Mouse (Mus musculus): ENCODE measurements around the gene Patj. TPM values are rescaled to one million over a fixed set of nuclear protein-coding genes. Genes with fewer than 3 reads are reported as not detected.

The Patj gene
- polyA plus RNA-seq, 1 experiment from 2014 or later, result 2.2 TPM

- ATAC-seq (ENCODE audit: insufficient read depth), result no peak
- 76% methylated on average over 6 of the region's 6 CpGs for WGBS (ENCODE audit: insufficient replicate concordance)
- Histone ChIP-seq H3K27me3 (no peaks in the 10 kb centered on the region), H3K4me3 (replicated peaks) (no peak overlapping the region), H3K4me2 (no peak overlapping the region), H3K9ac (no peak overlapping the region), H3K4me1 (replicated peaks) (no peaks in the 10 kb centered on the region), H3K36me3 (replicated peaks) (no peaks in the 10 kb centered on the region), H3K27ac (replicated peaks) (no peak overlapping the region), H3K9me3 (replicated peaks) (no peaks in the 10 kb centered on the region)
Observed at GRCm38 (mm10) chr4:98556449-98556848, 160.9 kb downstream of the Patj start.

- no peaks in the 10 kb centered on the region for H3K4me1 ChIP-seq (replicated peaks)
- H3K27me3 ChIP-seq, result no peaks in the 10 kb centered on the region
- no peaks in the 10 kb centered on the region for H3K36me3 ChIP-seq (replicated peaks)
- H3K27ac ChIP-seq (replicated peaks), result no peak overlapping the region
- H3K4me2 ChIP-seq, result no peak overlapping the region
- ATAC-seq (ENCODE audit: insufficient read depth), result no peak
- H3K9ac ChIP-seq, result no peak overlapping the region
- H3K4me3 ChIP-seq (replicated peaks), result no peak overlapping the region
- 79% methylated on average over 13 of the region's 13 CpGs for WGBS (ENCODE audit: insufficient replicate concordance)
- H3K9me3 ChIP-seq (replicated peaks), result no peaks in the 10 kb centered on the region
Observed at GRCm38 (mm10) chr4:98557192-98557591, 161.6 kb downstream of the Patj start.

GRCm38 (mm10) chr4:98560196-98560830, 164.7 kb downstream of the Patj start:
- Histone ChIP-seq H3K27me3 (no peaks in the 10 kb centered on the region), H3K4me2 (no peak overlapping the region), H3K4me1 (replicated peaks) (no peaks in the 10 kb centered on the region), H3K27ac (replicated peaks) (no peak overlapping the region), H3K9me3 (replicated peaks) (no peaks in the 10 kb centered on the region), H3K9ac (no peak overlapping the region), H3K36me3 (replicated peaks) (no peaks in the 10 kb centered on the region), H3K4me3 (replicated peaks) (no peak overlapping the region)
- WGBS (ENCODE audit: insufficient replicate concordance), result 84% methylated on average over 9 of the region's 9 CpGs
- no peak for ATAC-seq (ENCODE audit: insufficient read depth)

- H3K27me3 ChIP-seq, result no peaks in the 10 kb centered on the region
- no peak overlapping the region for H3K4me2 ChIP-seq
- H3K36me3 ChIP-seq (replicated peaks), result no peaks in the 10 kb centered on the region
- no peak overlapping the region for H3K9ac ChIP-seq
- no peak overlapping the region for H3K4me3 ChIP-seq (replicated peaks)
- no peaks in the 10 kb centered on the region for H3K4me1 ChIP-seq (replicated peaks)
- H3K9me3 ChIP-seq (replicated peaks), result no peaks in the 10 kb centered on the region
- no peak overlapping the region for H3K27ac ChIP-seq (replicated peaks)
- ATAC-seq (ENCODE audit: insufficient read depth), result no peak
- 56% methylated on average over 5 of the region's 5 CpGs for WGBS (ENCODE audit: insufficient replicate concordance)
Observed at GRCm38 (mm10) chr4:98563082-98563481, 167.5 kb downstream of the Patj start.

GRCm38 (mm10) chr4:98563506-98564195, 168.1 kb downstream of the Patj start:
- no peak overlapping the region for H3K4me2 ChIP-seq
- no peaks in the 10 kb centered on the region for H3K27me3 ChIP-seq
- no peak overlapping the region for H3K27ac ChIP-seq (replicated peaks)
- H3K4me1 ChIP-seq (replicated peaks), result no peaks in the 10 kb centered on the region
- no peak overlapping the region for H3K9ac ChIP-seq
- ATAC-seq (ENCODE audit: insufficient read depth), result no peak
- 61% methylated on average over 10 of the region's 10 CpGs for WGBS (ENCODE audit: insufficient replicate concordance)
- no peak overlapping the region for H3K4me3 ChIP-seq (replicated peaks)
- no peaks in the 10 kb centered on the region for H3K36me3 ChIP-seq (replicated peaks)
- H3K9me3 ChIP-seq (replicated peaks), result no peaks in the 10 kb centered on the region

GRCm38 (mm10) chr4:98564196-98564865, 168.7 kb downstream of the Patj start:
- Histone ChIP-seq H3K4me2 (no peak overlapping the region), H3K27ac (replicated peaks) (no peak overlapping the region), H3K27me3 (no peaks in the 10 kb centered on the region), H3K9me3 (replicated peaks) (no peaks in the 10 kb centered on the region), H3K4me1 (replicated peaks) (no peaks in the 10 kb centered on the region), H3K9ac (no peak overlapping the region), H3K4me3 (replicated peaks) (no peak overlapping the region), H3K36me3 (replicated peaks) (no peaks in the 10 kb centered on the region)
- WGBS (ENCODE audit: insufficient replicate concordance), result 61% methylated on average over 6 of the region's 6 CpGs
- ATAC-seq (ENCODE audit: insufficient read depth), result no peak

GRCm38 (mm10) chr4:98566741-98567140, 171.2 kb downstream of the Patj start:
- Histone ChIP-seq H3K4me2 (no peak overlapping the region), H3K27me3 (no peaks in the 10 kb centered on the region), H3K36me3 (replicated peaks) (no peaks in the 10 kb centered on the region), H3K9me3 (replicated peaks) (no peaks in the 10 kb centered on the region), H3K9ac (no peak overlapping the region), H3K4me1 (replicated peaks) (no peaks in the 10 kb centered on the region), H3K4me3 (replicated peaks) (no peak overlapping the region), H3K27ac (replicated peaks) (no peak overlapping the region)
- WGBS (ENCODE audit: insufficient replicate concordance), result 69% methylated on average over 6 of the region's 6 CpGs
- ATAC-seq (ENCODE audit: insufficient read depth), result no peak

GRCm38 (mm10) chr4:98567457-98567856, 171.9 kb downstream of the Patj start:
- Histone ChIP-seq H3K27me3 (no peaks in the 10 kb centered on the region), H3K9me3 (replicated peaks) (no peaks in the 10 kb centered on the region), H3K4me3 (replicated peaks) (no peak overlapping the region), H3K36me3 (replicated peaks) (no peaks in the 10 kb centered on the region), H3K9ac (no peak overlapping the region), H3K4me2 (no peak overlapping the region), H3K4me1 (replicated peaks) (no peaks in the 10 kb centered on the region), H3K27ac (replicated peaks) (no peak overlapping the region)
- ATAC-seq (ENCODE audit: insufficient read depth), result no peak
- WGBS (ENCODE audit: insufficient replicate concordance), result 68% methylated on average over 9 of the region's 9 CpGs

- Histone ChIP-seq H3K4me2 (no peak overlapping the region), H3K36me3 (replicated peaks) (no peaks in the 10 kb centered on the region), H3K9me3 (replicated peaks) (no peaks in the 10 kb centered on the region), H3K9ac (no peak overlapping the region), H3K4me3 (replicated peaks) (no peak overlapping the region), H3K27me3 (no peaks in the 10 kb centered on the region), H3K27ac (replicated peaks) (no peak overlapping the region), H3K4me1 (replicated peaks) (no peaks in the 10 kb centered on the region)
- ATAC-seq (ENCODE audit: insufficient read depth), result no peak
- 42% methylated on average over 4 of the region's 4 CpGs for WGBS (ENCODE audit: insufficient replicate concordance)
Observed at GRCm38 (mm10) chr4:98569904-98570303, 174.3 kb downstream of the Patj start.

- Histone ChIP-seq H3K4me2 (no peak overlapping the region), H3K9me3 (replicated peaks) (no peaks in the 10 kb centered on the region), H3K9ac (no peak overlapping the region), H3K4me1 (replicated peaks) (no peaks in the 10 kb centered on the region), H3K27ac (replicated peaks) (no peak overlapping the region), H3K36me3 (replicated peaks) (no peaks in the 10 kb centered on the region), H3K27me3 (no peaks in the 10 kb centered on the region), H3K4me3 (replicated peaks) (no peak overlapping the region)
- ATAC-seq (ENCODE audit: insufficient read depth), result no peak
Observed at GRCm38 (mm10) chr4:98577275-98577674, 181.7 kb downstream of the Patj start.

- no peaks in the 10 kb centered on the region for H3K4me1 ChIP-seq (replicated peaks)
- no peak overlapping the region for H3K9ac ChIP-seq
- no peak overlapping the region for H3K27ac ChIP-seq (replicated peaks)
- H3K36me3 ChIP-seq (replicated peaks), result no peaks in the 10 kb centered on the region
- H3K27me3 ChIP-seq, result no peaks in the 10 kb centered on the region
- H3K4me2 ChIP-seq, result no peak overlapping the region
- WGBS (ENCODE audit: insufficient replicate concordance), result 53% methylated on average over 3 of the region's 3 CpGs
- no peak overlapping the region for H3K4me3 ChIP-seq (replicated peaks)
- H3K9me3 ChIP-seq (replicated peaks), result no peaks in the 10 kb centered on the region
- ATAC-seq (ENCODE audit: insufficient read depth), result no peak
Observed at GRCm38 (mm10) chr4:98577957-98578541, 182.5 kb downstream of the Patj start.
